Mouse (Mus musculus) lung, adult 2 months (tissue): ENCODE data around the gene Polr3c.

Experiments
- CTCF ChIP-seq: fragments of 200-500 bp; IDR thresholded peaks from 2 replicates; pipeline ENCODE4 v1.5.1; 2011; ENCODE audit warnings: mild to moderate bottlenecking, low read length, control low read depth; ENCODE audit not compliant: insufficient read depth
- POLR2A ChIP-seq: fragments of 200-500 bp; IDR thresholded peaks from 2 replicates; pipeline ENCODE4 v1.6.1; 2011; ENCODE audit warnings: low read depth, mild to moderate bottlenecking, control low read depth, low read length, borderline replicate concordance; ENCODE audit errors: extremely low read depth

DNA sequence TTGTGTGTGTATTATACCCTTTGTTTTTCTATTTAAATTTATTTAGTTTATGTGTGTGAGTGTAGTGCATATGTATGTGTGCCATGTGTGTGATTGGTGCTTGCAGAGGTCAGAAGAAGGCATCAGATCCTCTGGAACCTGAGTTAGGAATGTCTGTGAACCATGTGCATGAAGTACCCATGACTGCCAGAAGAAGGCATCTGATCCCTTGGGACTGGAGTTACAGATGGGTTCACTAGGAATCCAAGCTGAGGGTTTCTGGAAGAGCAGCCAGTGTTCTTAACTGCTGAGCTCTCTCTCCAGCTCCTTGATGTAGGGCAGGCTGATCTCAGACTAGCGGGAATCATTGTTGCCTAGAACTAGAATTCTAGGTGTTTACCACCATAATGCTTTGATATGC, 10.6 kb upstream of the Polr3c start:
- TF ChIP-seq POLR2A, result no peak
- no peak for TF ChIP-seq CTCF
